Mouse (Mus musculus): ENCODE results near the gene Bicc1.

DNA sequence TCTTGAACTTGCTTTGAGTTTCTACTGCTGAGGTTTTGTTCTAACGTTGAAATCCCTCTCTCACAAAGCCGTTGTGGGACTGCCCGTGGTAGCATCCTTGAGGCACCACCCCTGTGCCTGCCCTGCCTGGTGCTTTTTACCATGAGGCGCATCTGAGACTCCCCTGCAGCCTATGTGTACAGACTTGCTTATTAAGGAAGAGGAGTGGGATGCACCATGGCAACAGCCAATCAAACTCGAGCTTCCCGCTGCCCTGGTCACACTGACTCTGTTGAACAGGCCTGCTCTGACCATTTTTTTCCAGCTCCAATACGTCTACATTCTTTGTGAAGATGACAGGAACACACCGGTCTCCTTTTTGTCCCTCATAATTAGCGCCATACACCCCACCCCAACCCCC is 283.0 kb downstream of the Bicc1 start:
- TF ChIP-seq CTCF (IDR thresholded peaks at IDR 0.05 in 2 of 3, conservative IDR thresholded peaks at IDR 0.05 in 1 of 3; ENCODE audit: control insufficient read depth in 1 of 3, insufficient read depth in 1 of 3, low read depth in 2 of 3, low read length in 3 of 3, poor library complexity in 1 of 3, severe bottlenecking in 1 of 3), result no peak
- TF ChIP-seq CHD2 (IDR thresholded peaks at IDR 0.05; ENCODE audit: low read length), result no peak
- no peak for TF ChIP-seq GATA1 (IDR thresholded peaks at IDR 0.05; ENCODE audit: low read depth, low read length)
- TF ChIP-seq RCOR1 (IDR thresholded peaks at IDR 0.05; ENCODE audit: low read depth, low read length), result no peak
- TF ChIP-seq MAFK (IDR thresholded peaks at IDR 0.05; ENCODE audit: borderline replicate concordance, low read depth, low read length), result no peak
- no peak for TF ChIP-seq UBTF (IDR thresholded peaks at IDR 0.05; ENCODE audit: borderline replicate concordance, insufficient read depth, low read depth, low read length)

Data from MEL (cell line).